Mouse (Mus musculus): Measurements from ENCODE around the gene Tor1a. TPM values are rescaled to one million over a fixed set of nuclear protein-coding genes. Genes with fewer than 3 reads are reported as not detected.

The Tor1a gene
- total RNA-seq (2021): 10 to 100 TPM; 13.7 to 18.4 TPM
- long read RNA-seq, experiment 1, transcript Tor1a-201 (5 exons, 1,401 nt): major isoform, 17 of 26 reads
- long read RNA-seq, experiment 1, partial matches to known transcripts: 0 of 26 reads
- long read RNA-seq, experiment 1, other reads (novel, unspliced or antisense): 2 of 26 reads
- long read RNA-seq, experiment 2, transcript Tor1a-201 (5 exons, 1,401 nt): major isoform, 24 of 29 reads
- long read RNA-seq, experiment 2, partial matches to known transcripts: 0 of 29 reads
- long read RNA-seq, experiment 2, other reads (novel, unspliced or antisense): 1 of 29 reads

GRCm38 (mm10) chr2:30967352-30968327, at the start of gene Tor1a:
Gene Tor1a (minus strand): TSS chr2:30967933.
- DNase-seq: peak; percentile 85

GRCm38 (mm10) chr2:31013371-31014120, 45.8 kb upstream of the Tor1a start:
- no peak for DNase-seq

- DNase-seq: no peak
These were observed 39.5 kb upstream of the Tor1a start for GRCm38 (mm10) chr2:31007208-31007607.

GRCm38 (mm10) chr2:31006434-31006833, 38.7 kb upstream of the Tor1a start:
- DNase-seq: no peak

- DNase-seq: no peak
These were observed 37.7 kb upstream of the Tor1a start for GRCm38 (mm10) chr2:31005453-31005852.

- DNase-seq: no peak
These were observed 35.1 kb upstream of the Tor1a start for GRCm38 (mm10) chr2:31002857-31003256.

- DNase-seq: no peak
These were observed 30.9 kb upstream of the Tor1a start for GRCm38 (mm10) chr2:30998443-30999260.

GRCm38 (mm10) chr2:30995432-30995996, 27.8 kb upstream of the Tor1a start:
- peak; percentile 44 for DNase-seq

GRCm38 (mm10) chr2:30994853-30995252, 27.1 kb upstream of the Tor1a start:
- DNase-seq: no peak

GRCm38 (mm10) chr2:30990221-30990620, 22.5 kb upstream of the Tor1a start:
- DNase-seq: no peak

GRCm38 (mm10) chr2:30985111-30986020, 17.6 kb upstream of the Tor1a start:
- peak; percentile 48 for DNase-seq

- no peak for DNase-seq
These were observed 15.3 kb upstream of the Tor1a start for GRCm38 (mm10) chr2:30983024-30983423.

GRCm38 (mm10) chr2:30981790-30982513, 14.2 kb upstream of the Tor1a start, which contains the start of the genes BC005624 and Usp20:
Gene BC005624 (minus strand): TSS chr2:30982201.
Gene Usp20 (plus strand): TSS chr2:30982279.
- DNase-seq: peak; percentile 98

- DNase-seq: no peak
These were observed 907 bp downstream of the Tor1a start for GRCm38 (mm10) chr2:30966826-30967225.

- DNase-seq: no peak
These were observed 2.1 kb downstream of the Tor1a start for GRCm38 (mm10) chr2:30965627-30966026.

GRCm38 (mm10) chr2:30962570-30963254, 5.0 kb downstream of the Tor1a start:
- no peak for DNase-seq

GRCm38 (mm10) chr2:30959856-30960255, 7.9 kb downstream of the Tor1a start:
- no peak for DNase-seq

- DNase-seq: no peak
These were observed 9.0 kb downstream of the Tor1a start for GRCm38 (mm10) chr2:30958726-30959125.

GRCm38 (mm10) chr2:30957511-30957910, 10.2 kb downstream of the Tor1a start:
- no peak for DNase-seq
